Mouse (Mus musculus) C2C12 (cell line): Measurements from ENCODE around the gene Mus81.

Experiments
- CEBPB ChIP-seq: IDR thresholded peaks from one replicate; pipeline ENCODE4 v1.6.1; 2011; ENCODE audit warnings: low read depth, mild to moderate bottlenecking, control low read depth, moderate library complexity
- CTCF ChIP-seq: IDR thresholded peaks from one replicate; pipeline ENCODE4 v1.5.1; 2011; ENCODE audit not compliant: control insufficient read depth, insufficient read depth, insufficient read length
- FOSL1 ChIP-seq: IDR thresholded peaks from one replicate; pipeline ENCODE4 v1.8.0; 2011; ENCODE audit warnings: mild to moderate bottlenecking, low read length; ENCODE audit not compliant: poor library complexity, insufficient read depth, severe bottlenecking
- MAX ChIP-seq: IDR thresholded peaks from one replicate; pipeline ENCODE4 v1.6.1; 2011; ENCODE audit warnings: mild to moderate bottlenecking, control low read depth
- MYOG ChIP-seq: IDR thresholded peaks from one replicate; pipeline ENCODE4 v1.6.1; 2011; ENCODE audit not compliant: control insufficient read depth, insufficient read length; ENCODE audit errors: extremely low read depth
- USF1 ChIP-seq: IDR thresholded peaks from one replicate; pipeline ENCODE4 v1.6.1; 2011; ENCODE audit warnings: low read depth, mild to moderate bottlenecking, control low read depth, moderate library complexity

- TF ChIP-seq USF1, result no peak
- TF ChIP-seq CTCF, result no peak
- no peak for TF ChIP-seq MAX
- TF ChIP-seq CEBPB, result no peak
- TF ChIP-seq FOSL1, result no peak
- TF ChIP-seq MYOG, result no peak
Measured at GRCm38 (mm10) chr19:5518721-5519120, 30.5 kb upstream of the Mus81 start.
